Mouse (Mus musculus): Measurements from ENCODE around the gene Ccdc190. TPM values are rescaled to one million over a fixed set of nuclear protein-coding genes. Genes with fewer than 3 reads are reported as not detected.
A peak's percentile ranks its signal among the peaks of the same experiment; 100 is the strongest.

Gene Ccdc190
- polyA plus RNA-seq, 1 experiment: not detected

DNA sequence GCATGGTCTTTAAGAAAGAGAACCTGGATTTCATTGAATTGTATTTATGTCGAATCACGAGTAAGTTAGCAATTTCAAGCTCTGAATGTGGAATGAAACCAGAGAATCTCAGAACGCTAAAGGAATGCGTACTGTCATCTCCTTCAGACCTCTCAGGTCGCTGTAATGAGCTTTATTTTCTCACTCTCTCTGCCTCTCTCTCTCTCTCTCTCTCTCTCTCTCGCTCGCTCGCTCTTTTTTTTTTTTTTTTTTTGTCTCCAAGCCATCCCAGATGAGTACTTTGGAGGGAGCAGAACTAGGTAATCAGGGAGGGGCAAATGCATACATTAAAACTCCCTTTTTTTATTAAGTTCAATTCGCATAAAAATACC, 41.1 kb downstream of the Ccdc190 start:
- TF ChIP-seq POLR2A (IDR thresholded peaks at IDR 0.05; ENCODE audit: low read depth, low read length) (no peak), CTCF (conservative IDR thresholded peaks at IDR 0.05; ENCODE audit: insufficient read depth, insufficient read length, low read depth, low read length) (no peak)
- no peak overlapping the region for H3K27ac ChIP-seq (ENCODE audit: insufficient read depth, low read depth, low read length)

DNA sequence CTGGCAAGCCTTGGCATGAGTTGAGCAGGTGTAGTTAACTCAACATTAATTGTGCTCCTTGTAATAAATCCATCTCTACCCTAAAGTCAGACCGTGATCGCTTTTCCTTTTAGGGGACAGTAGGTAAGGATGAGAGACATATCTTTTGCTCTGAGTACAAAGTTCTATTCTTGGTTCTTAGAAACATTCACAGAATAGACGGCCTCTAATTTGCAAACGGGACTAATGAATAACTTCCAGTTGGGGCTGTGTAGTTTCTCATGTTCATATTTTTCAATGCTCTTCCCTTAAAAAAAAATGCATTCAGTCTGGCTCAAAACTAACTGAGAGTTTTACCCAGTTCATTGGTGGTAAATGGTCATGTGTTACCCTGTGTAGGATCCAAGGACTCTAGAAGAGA, 42.5 kb downstream of the Ccdc190 start:
- Histone ChIP-seq H3K4me3 (ENCODE audit: insufficient read depth, low read depth, low read length) (peak overlapping the region; percentile 34; the same call in 1 of the 2 replicates), H3K36me3 (ENCODE audit: control insufficient read depth, insufficient read depth, low read length) (no peaks in the 10 kb centered on the region), H3K4me1 (ENCODE audit: control insufficient read depth, insufficient read depth, low read length) (no peaks in the 10 kb centered on the region), H3K27me3 (replicated peaks; ENCODE audit: control insufficient read depth, insufficient read depth, low read length) (no peaks in the 10 kb centered on the region), H3K27ac (ENCODE audit: insufficient read depth, low read depth, low read length) (peak overlapping the region; percentile 83)
- WGBS: 54% methylated on average over 4 of the region's 4 CpGs
- TF ChIP-seq CTCF (conservative IDR thresholded peaks at IDR 0.05; ENCODE audit: insufficient read depth, insufficient read length, low read depth, low read length) (no peak), POLR2A (IDR thresholded peaks at IDR 0.05; ENCODE audit: low read depth, low read length) (no peak)
- peak; percentile 75 for DNase-seq

More for the DNA sequence above, 41.1 kb downstream of the Ccdc190 start:
- H3K4me3 ChIP-seq (ENCODE audit: insufficient read depth, low read depth, low read length): peak overlapping the region; percentile 50
- DNase-seq: no peak
- H3K27me3 ChIP-seq (replicated peaks; ENCODE audit: control insufficient read depth, insufficient read depth, low read length): no peaks in the 10 kb centered on the region
- no peaks in the 10 kb centered on the region for H3K4me1 ChIP-seq (ENCODE audit: control insufficient read depth, insufficient read depth, low read length)
- no peaks in the 10 kb centered on the region for H3K36me3 ChIP-seq (ENCODE audit: control insufficient read depth, insufficient read depth, low read length)
- WGBS: under 1% methylated on average over 8 of the region's 9 CpGs

DNA sequence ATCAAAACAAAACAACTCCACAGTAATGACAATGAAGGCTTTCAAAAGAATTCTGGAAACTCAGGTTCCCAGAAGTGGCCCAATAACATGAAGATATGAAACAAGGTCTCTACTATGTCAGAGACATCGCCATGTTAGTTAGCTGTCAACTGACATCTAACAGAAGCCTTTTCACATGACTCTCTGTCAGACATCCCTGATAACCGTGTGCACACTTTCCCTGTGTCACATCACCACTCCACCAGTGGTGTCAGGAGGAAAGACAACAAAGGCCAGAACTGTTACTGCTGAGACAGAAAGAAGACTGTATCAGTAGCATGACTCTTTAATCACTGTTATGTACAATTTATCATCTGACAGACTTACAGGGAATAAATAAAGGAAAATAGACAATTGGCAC, 43.5 kb downstream of the Ccdc190 start:
- 83% methylated on average over 2 of the region's 2 CpGs for WGBS
- no peaks in the 10 kb centered on the region for H3K36me3 ChIP-seq (ENCODE audit: control insufficient read depth, insufficient read depth, low read length)
- no peak for DNase-seq
- H3K27me3 ChIP-seq (replicated peaks; ENCODE audit: control insufficient read depth, insufficient read depth, low read length): no peaks in the 10 kb centered on the region
- no peak for TF ChIP-seq POLR2A (IDR thresholded peaks at IDR 0.05; ENCODE audit: low read depth, low read length)
- no peak for TF ChIP-seq CTCF (conservative IDR thresholded peaks at IDR 0.05; ENCODE audit: insufficient read depth, insufficient read length, low read depth, low read length)
- no peak overlapping the region for H3K4me3 ChIP-seq (ENCODE audit: insufficient read depth, low read depth, low read length)
- H3K27ac ChIP-seq (ENCODE audit: insufficient read depth, low read depth, low read length): no peak overlapping the region
- H3K4me1 ChIP-seq (ENCODE audit: control insufficient read depth, insufficient read depth, low read length): no peaks in the 10 kb centered on the region

DNA sequence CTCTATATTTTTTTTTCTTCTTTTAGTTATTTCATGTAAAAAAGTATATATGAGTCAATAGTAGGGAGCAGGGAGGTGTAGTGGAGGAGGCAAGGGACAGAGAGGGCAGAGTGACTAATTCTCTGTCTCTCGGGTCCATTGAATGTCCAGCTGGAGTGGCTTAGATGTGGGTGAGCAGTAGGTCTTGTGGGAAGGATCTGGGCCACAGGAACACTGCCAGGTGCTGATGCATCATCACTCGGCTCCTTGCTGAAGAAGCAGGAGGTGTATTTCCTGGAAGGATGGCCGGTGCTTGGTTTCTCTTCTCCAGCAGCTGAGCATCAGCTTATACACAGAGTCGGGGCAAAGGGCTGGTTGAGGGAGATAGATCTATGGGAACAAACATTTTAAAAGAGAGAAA, 49.2 kb downstream of the Ccdc190 start:
- no peak for DNase-seq
- Histone ChIP-seq H3K4me3 (ENCODE audit: insufficient read depth, low read depth, low read length) (no peak overlapping the region), H3K27me3 (replicated peaks; ENCODE audit: control insufficient read depth, insufficient read depth, low read length) (no peaks in the 10 kb centered on the region), H3K4me1 (ENCODE audit: control insufficient read depth, insufficient read depth, low read length) (no peaks in the 10 kb centered on the region), H3K27ac (ENCODE audit: insufficient read depth, low read depth, low read length) (no peak overlapping the region), H3K36me3 (ENCODE audit: control insufficient read depth, insufficient read depth, low read length) (no peaks in the 10 kb centered on the region)
- WGBS: 71% methylated on average over 4 of the region's 4 CpGs
- TF ChIP-seq CTCF (conservative IDR thresholded peaks at IDR 0.05; ENCODE audit: insufficient read depth, insufficient read length, low read depth, low read length): no peak
- TF ChIP-seq POLR2A (IDR thresholded peaks at IDR 0.05; ENCODE audit: low read depth, low read length): no peak

Other genes starting within 250 kb of the Ccdc190 start
- 0.90 and 1.8 TPM in 2 replicates for gene Rgs4, start 181.0 kb upstream of the Ccdc190 start, polyA plus RNA-seq (2012; rRNA removed)
- 12.2 and 13.1 TPM in 2 replicates for gene Hsd17b7, start 40.6 kb downstream of the Ccdc190 start, polyA plus RNA-seq (2012; rRNA removed)
- 9.5 and 9.7 TPM in 2 replicates for gene Ddr2, start 182.1 kb downstream of the Ccdc190 start, polyA plus RNA-seq (2012; rRNA removed)
- gene Uap1, start 246.3 kb downstream of the Ccdc190 start, polyA plus RNA-seq (2012; rRNA removed): 31.6 and 34.3 TPM in 2 replicates